Comparison of ENCODE assay signal across 19 mouse cellular contexts in the genomic region with DNA sequence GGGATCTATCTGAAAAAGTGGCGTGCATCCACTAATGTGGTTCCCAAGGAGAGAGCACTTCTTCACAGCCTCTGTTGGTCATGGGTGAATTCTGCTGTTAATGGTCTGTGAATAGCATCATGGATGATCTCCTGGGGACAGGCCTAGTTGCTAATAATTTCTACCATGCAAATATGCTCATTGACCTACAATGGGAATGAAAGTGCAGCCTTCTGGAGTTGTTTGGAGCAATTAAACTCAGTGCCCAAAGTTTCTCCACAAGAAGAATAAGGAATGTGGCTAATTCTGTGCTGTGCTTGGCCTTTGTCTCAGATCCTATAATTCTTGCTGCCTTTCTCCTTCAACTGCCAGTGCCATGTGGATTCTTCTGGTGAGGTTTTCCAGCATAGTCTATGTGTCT.
DNase-seq lines count a peak whose midpoint lies in the region; ATAC-seq lines count a peak whose summit lies in the region.
"Had no signal": no experiment of that assay in that cellular context is flagged by ENCODE, and none has a peak within 500 bp of the region (broad histone marks: within the 10 kb centered on the region; RNA-seq: fewer than 3 reads in every experiment).

No protein-coding gene starts in this region.

- no peak overlapping the region for H3K27ac ChIP-seq in midbrain, embryonic 13.5 days
- H3K27ac ChIP-seq: embryonic facial prominence, embryonic 13.5 days; forebrain, embryonic 13.5 days; forebrain, embryonic 15.5 days had no signal

- H3K9ac ChIP-seq in midbrain, embryonic 13.5 days (replicated peaks) = no peak overlapping the region
- H3K9ac ChIP-seq: embryonic facial prominence, embryonic 13.5 days; forebrain, embryonic 13.5 days; forebrain, embryonic 15.5 days; forebrain, postnatal 0 days had no signal

- 87% methylated on average over 1 of the region's 1 CpGs for WGBS in midbrain, embryonic 13.5 days

- no peaks in the 10 kb centered on the region for H3K9me3 ChIP-seq in midbrain, embryonic 13.5 days
- H3K9me3 ChIP-seq: embryonic facial prominence, embryonic 13.5 days; forebrain, embryonic 13.5 days; forebrain, embryonic 15.5 days had no signal

- peak; percentile 66 for DNase-seq in Muller cell, postnatal 12 days (ENCODE audit: inconsistent ontology term)
- peak; percentile 9 for DNase-seq in mesoderm, embryonic 11.5 days (ENCODE audit: low read depth, low spot score)
- peak; percentile 64 for DNase-seq in retina, postnatal 1 day
- no peak for DNase-seq in thymus, postnatal 10 days (ENCODE audit: low spot score in 2 of 2)
- DNase-seq: adrenal gland, adult 8-10 months; adrenal gland, postnatal 14 days; adrenal gland, postnatal 36 days; cerebellum, adult 11-12 months; cerebellum, adult 2 months; cerebellum, adult 9-10 months; cerebellum, postnatal 10 days; cerebellum, postnatal 25 days had no signal

- no peaks in the 10 kb centered on the region for H3K27me3 ChIP-seq in midbrain, embryonic 13.5 days
- H3K27me3 ChIP-seq: embryonic facial prominence, embryonic 13.5 days; forebrain, embryonic 13.5 days; forebrain, embryonic 15.5 days; Patski had no signal

- no peak for ATAC-seq in midbrain, embryonic 13.5 days
- ATAC-seq: activated CD4-positive, CD25-positive, alpha-beta regulatory T cell, adult 4 months; forebrain, embryonic 13.5 days; forebrain, embryonic 15.5 days; forebrain, postnatal 0 days; Patski had no signal

- H3K36me3 ChIP-seq in midbrain, embryonic 13.5 days = no peaks in the 10 kb centered on the region
- H3K36me3 ChIP-seq: embryonic facial prominence, embryonic 13.5 days; forebrain, embryonic 15.5 days had no signal

- H3K4me3 ChIP-seq in midbrain, embryonic 13.5 days (replicated peaks) = no peak overlapping the region
- H3K4me3 ChIP-seq: embryonic facial prominence, embryonic 13.5 days; forebrain, embryonic 13.5 days; forebrain, embryonic 15.5 days had no signal

- no peaks in the 10 kb centered on the region for H3K4me1 ChIP-seq in midbrain, embryonic 13.5 days (replicated peaks)
- H3K4me1 ChIP-seq: embryonic facial prominence, embryonic 13.5 days; forebrain, embryonic 13.5 days; forebrain, embryonic 15.5 days had no signal

- H3K4me2 ChIP-seq in midbrain, embryonic 13.5 days (replicated peaks) = no peak overlapping the region
- H3K4me2 ChIP-seq: embryonic facial prominence, embryonic 13.5 days; forebrain, embryonic 13.5 days; forebrain, embryonic 15.5 days had no signal

Comparison
In these comparisons a context has a peak if more than half of its experiments do, and no peak if none do; other contexts are left out.
1. DNase-seq: peak in Muller cell, postnatal 12 days (single experiment), mesoderm, embryonic 11.5 days (single experiment) and retina, postnatal 1 day (single experiment); none in thymus, postnatal 10 days (0 of 2).